In the genomic region with DNA sequence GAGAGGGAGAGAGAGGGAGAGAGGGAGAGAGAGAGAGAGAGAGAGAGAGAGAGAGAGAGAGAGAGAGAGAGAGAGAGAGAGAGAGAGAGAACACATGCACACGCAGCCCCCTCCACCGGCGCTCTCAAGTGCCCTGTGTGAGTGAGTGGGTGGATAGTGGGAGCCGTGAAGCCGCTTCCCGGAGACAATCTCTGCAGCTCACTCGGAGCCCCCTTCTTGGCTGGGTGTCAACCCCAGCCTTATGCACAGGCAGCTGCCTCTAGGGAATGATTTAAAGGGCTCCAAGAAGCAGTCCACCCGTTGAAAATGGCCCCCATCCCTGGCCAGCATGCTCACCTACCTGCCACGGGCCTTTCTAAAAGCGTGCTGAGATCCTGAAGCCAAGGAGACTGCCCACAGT, we compare ENCODE assay signal across 15 mouse cellular contexts. TPM values are rescaled to one million over a fixed set of nuclear protein-coding genes. Genes with fewer than 3 reads are reported as not detected.
A peak's percentile ranks its signal among the peaks of the same experiment; 100 is the strongest.
DNase-seq lines count a peak whose midpoint lies in the region; ATAC-seq and TF ChIP-seq lines count a peak whose summit lies in the region.
"Had no signal": no experiment of that assay in that cellular context is flagged by ENCODE, and none has a peak within 500 bp of the region (broad histone marks: within the 10 kb centered on the region; RNA-seq: fewer than 3 reads in every experiment).

No protein-coding gene starts in this region.

- no peak overlapping the region for H3K4me3 ChIP-seq in hindbrain, postnatal 0 days (ENCODE audit: low read length)
- no peak overlapping the region for H3K4me3 ChIP-seq in hindbrain, embryonic 11.5 days (ENCODE audit: low read depth, low read length)
- H3K4me3 ChIP-seq: heart, embryonic 10.5 days had no signal

- H3K27me3 ChIP-seq in hindbrain, postnatal 0 days (ENCODE audit: insufficient read depth, low read length), result no peaks in the 10 kb centered on the region
- no peaks in the 10 kb centered on the region for H3K27me3 ChIP-seq in hindbrain, embryonic 11.5 days (ENCODE audit: control insufficient read depth, insufficient read depth, low read length)

- 36% methylated on average over 10 of the region's 10 CpGs for WGBS in hindbrain, postnatal 0 days
- 86% methylated on average over 10 of the region's 10 CpGs for WGBS in hindbrain, embryonic 11.5 days

- peak; percentile 62 for DNase-seq in hindbrain, postnatal 0 days (ENCODE audit: low spot score)
- no peak for DNase-seq in hindbrain, embryonic 11.5 days (ENCODE audit: low spot score)
- DNase-seq in frontal cortex, adult 2 months (ENCODE audit: extremely low spot score in 1 of 2, low spot score in 1 of 2), result peak; percentile 23 to 70
- peak; percentile 63 to 78 for DNase-seq in layer of hippocampus, postnatal 14 days (ENCODE audit: low spot score in 2 of 2)
- DNase-seq in right cerebral cortex, postnatal 10 days (ENCODE audit: low spot score in 2 of 2), result peak; percentile 90 to 95
- no peak for DNase-seq in adipocyte (ENCODE audit: low spot score)
- DNase-seq in adrenal gland, postnatal 25 days, result no peak
- no peak for DNase-seq in cerebellum, postnatal 25 days
- DNase-seq: B cell, adult 2 months had no signal

- H3K9ac ChIP-seq in hindbrain, postnatal 0 days (replicated peaks; ENCODE audit: low read length), result no peak overlapping the region
- H3K9ac ChIP-seq in hindbrain, embryonic 11.5 days (ENCODE audit: low read depth, low read length), result no peak overlapping the region
- H3K9ac ChIP-seq: liver, embryonic 14.5 days had no signal

- no peak for ATAC-seq in hindbrain, postnatal 0 days
- no peak for ATAC-seq in hindbrain, embryonic 11.5 days (ENCODE audit: low FRiP score)
- ATAC-seq: activated CD4-positive, CD25-positive, alpha-beta regulatory T cell, adult 4 months; intestine, postnatal 0 days had no signal

- no peaks in the 10 kb centered on the region for H3K36me3 ChIP-seq in hindbrain, postnatal 0 days (ENCODE audit: insufficient read depth, low read length)
- no peaks in the 10 kb centered on the region for H3K36me3 ChIP-seq in hindbrain, embryonic 11.5 days (ENCODE audit: control insufficient read depth, insufficient read depth, low read length)
- H3K36me3 ChIP-seq: heart, embryonic 10.5 days had no signal

- no peak for TF ChIP-seq CTCF in hindbrain, postnatal 0 days (IDR thresholded peaks at IDR 0.05; ENCODE audit: low read depth)

- no peaks in the 10 kb centered on the region for H3K9me3 ChIP-seq in hindbrain, postnatal 0 days (ENCODE audit: low read length)
- no peaks in the 10 kb centered on the region for H3K9me3 ChIP-seq in hindbrain, embryonic 11.5 days (ENCODE audit: control insufficient read depth, low read length)
- H3K9me3 ChIP-seq: heart, embryonic 10.5 days had no signal

- 0 out of 2 replicates have a peak overlapping the region, but pooled peaks have one; percentile 7 for H3K4me2 ChIP-seq in hindbrain, postnatal 0 days (ENCODE audit: low read depth, low read length)
- H3K4me2 ChIP-seq in hindbrain, embryonic 11.5 days (replicated peaks; ENCODE audit: low read depth, low read length), result no peak overlapping the region

- no peak overlapping the region for H3K27ac ChIP-seq in hindbrain, postnatal 0 days
- H3K27ac ChIP-seq in hindbrain, embryonic 11.5 days (ENCODE audit: low read depth, low read length), result no peak overlapping the region
- H3K27ac ChIP-seq: heart, embryonic 10.5 days; liver, embryonic 14.5 days had no signal

- peaks cover 4% of the 10 kb centered on the region for H3K4me1 ChIP-seq in hindbrain, postnatal 0 days (ENCODE audit: insufficient read depth, low read length)
- H3K4me1 ChIP-seq in hindbrain, embryonic 11.5 days (replicated peaks; ENCODE audit: control insufficient read depth, insufficient read depth, low read length), result no peaks in the 10 kb centered on the region

RNA-seq across cellular contexts. Expression of gene Inhbb, which starts 38.1 kb away (rescaled TPM):
- 7.1 and 9.9 TPM in 2 replicates for total RNA-seq in hindbrain, postnatal 0 days (2014; rRNA removed)
- polyA plus RNA-seq in hindbrain, postnatal 0 days (2015; fragmentation: Nextera tagmentation; extraction: Ambion mirVana), result 3.3 and 3.4 TPM in 2 replicates
- polyA plus RNA-seq in hindbrain, embryonic 11.5 days (2014; fragmentation: Nextera tagmentation; extraction: Ambion mirVana), result 0.32 and 1.0 TPM in 2 replicates
- 3.2 and 3.4 TPM in 2 replicates for polyA plus RNA-seq in frontal cortex, adult 2 months (2012; rRNA removed)
- total RNA-seq in layer of hippocampus, postnatal 14 days (2021), result 10 to 100 TPM in 1 of 2 experiments, 1 to 10 TPM in 1; 9.8 to 11.3 TPM
- total RNA-seq in adrenal gland, postnatal 25 days (2021), result 1.7 and 2.0 TPM in 2 replicates
- total RNA-seq: hematopoietic stem cell, adult 5-6 weeks; MEL had no signal
- polyA plus RNA-seq: activated CD4-positive, CD25-positive, alpha-beta regulatory T cell, adult 4 months had no signal

Comparison
In these comparisons a context has a peak if more than half of its experiments do, and no peak if none do; other contexts are left out.
1. DNase-seq: peak in hindbrain, postnatal 0 days (single experiment), frontal cortex, adult 2 months (2 of 2), layer of hippocampus, postnatal 14 days (2 of 2) and right cerebral cortex, postnatal 10 days (2 of 2); none in hindbrain, embryonic 11.5 days (single experiment), adipocyte (single experiment), adrenal gland, postnatal 25 days (single experiment) and cerebellum, postnatal 25 days (0 of 2).